Mouse (Mus musculus): ENCODE measurements around the gene AU018091. TPM values are rescaled to one million over a fixed set of nuclear protein-coding genes. Genes with fewer than 3 reads are reported as not detected.

Gene AU018091
- total RNA-seq (2014; rRNA removed): not detected in 2 replicates
- not detected in 2 replicates for polyA plus RNA-seq (2015; fragmentation: Nextera tagmentation; extraction: Ambion mirVana)

DNA sequence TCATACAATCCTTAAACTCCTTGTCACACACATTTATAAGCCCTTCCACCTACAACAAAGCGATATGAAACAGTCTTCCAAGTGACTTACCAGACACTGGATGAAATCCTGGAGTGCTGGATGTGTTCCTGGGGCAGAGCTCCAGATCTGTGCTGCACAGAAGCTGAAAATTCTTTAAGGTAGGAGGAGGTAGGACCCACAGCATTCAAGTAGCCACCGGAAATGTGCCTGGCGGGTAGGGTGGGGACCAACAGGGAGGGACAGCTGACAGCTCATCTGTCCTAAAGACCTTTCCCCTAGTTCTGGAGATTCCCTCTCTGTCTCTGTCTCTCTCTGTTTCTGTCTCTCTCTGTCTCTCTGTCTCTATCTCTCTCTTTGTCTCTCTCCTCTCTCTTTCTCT, at the start of gene AU018091:
Gene AU018091 (minus strand): TSS at position 279 of the 400 bp plus-strand sequence.
- Histone ChIP-seq H3K36me3 (ENCODE audit: insufficient read depth, low read length) (no peaks in the 10 kb centered on the region), H3K4me2 (ENCODE audit: low read depth, low read length) (no peak within 1 kb of the TSS), H3K4me3 (ENCODE audit: low read length) (no peak within 1 kb of the TSS), H3K9me3 (ENCODE audit: low read length) (no peaks in the 10 kb centered on the region; the same call in 1 of the 2 replicates), H3K27me3 (ENCODE audit: insufficient read depth, low read length) (no peaks in the 10 kb centered on the region), H3K9ac (replicated peaks; ENCODE audit: low read length) (no peak within 1 kb of the TSS), H3K27ac (no peak within 1 kb of the TSS), H3K4me1 (ENCODE audit: insufficient read depth, low read length) (no peaks in the 10 kb centered on the region)
- no peak for ATAC-seq
- no peak for DNase-seq (ENCODE audit: low spot score)
- WGBS: 85% methylated on average over 3 of the region's 3 CpGs
- TF ChIP-seq CTCF (IDR thresholded peaks at IDR 0.05; ENCODE audit: low read depth): no peak

DNA sequence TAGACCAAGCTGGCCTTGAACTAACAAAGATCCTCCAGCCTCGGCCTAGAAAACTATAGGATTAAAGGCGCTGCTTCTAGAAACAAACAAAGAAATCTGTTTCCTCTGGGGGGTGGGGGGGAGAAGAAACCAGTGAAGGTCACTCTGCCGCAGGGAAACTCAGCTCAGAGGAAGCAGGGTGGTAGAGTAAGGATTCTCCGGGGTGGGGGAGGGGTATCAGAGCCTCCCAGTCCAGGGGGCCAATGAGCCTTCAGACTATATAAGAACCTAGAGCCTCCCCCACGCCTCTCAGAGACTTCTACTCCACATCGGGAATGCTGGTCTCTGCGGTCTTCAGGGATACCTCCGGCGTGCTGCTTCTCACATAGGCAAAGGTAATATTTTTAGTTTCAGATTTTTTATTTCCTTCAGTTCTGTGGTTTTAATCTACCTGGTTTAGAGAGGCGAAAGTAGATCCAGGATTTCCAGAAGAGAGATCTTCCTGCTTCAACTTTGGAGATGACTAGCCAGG, 48.6 kb upstream of the AU018091 start:
- no peak for TF ChIP-seq CTCF (IDR thresholded peaks at IDR 0.05; ENCODE audit: low read depth)
- no peak overlapping the region for H3K27ac ChIP-seq
- DNase-seq (ENCODE audit: low spot score) (no peak), ATAC-seq (no peak)
- peaks cover 5% of the 10 kb centered on the region; the same call in 1 of the 2 replicates for H3K27me3 ChIP-seq (ENCODE audit: insufficient read depth, low read length)
- no peak overlapping the region for H3K9ac ChIP-seq (replicated peaks; ENCODE audit: low read length)
- H3K4me1 ChIP-seq (ENCODE audit: insufficient read depth, low read length): no peaks in the 10 kb centered on the region
- WGBS: 29% methylated on average over 10 of the region's 10 CpGs
- no peak overlapping the region for H3K4me2 ChIP-seq (ENCODE audit: low read depth, low read length)
- H3K36me3 ChIP-seq (ENCODE audit: insufficient read depth, low read length): no peaks in the 10 kb centered on the region
- H3K9me3 ChIP-seq (ENCODE audit: low read length): no peaks in the 10 kb centered on the region
- H3K4me3 ChIP-seq (ENCODE audit: low read length): no peak overlapping the region

DNA sequence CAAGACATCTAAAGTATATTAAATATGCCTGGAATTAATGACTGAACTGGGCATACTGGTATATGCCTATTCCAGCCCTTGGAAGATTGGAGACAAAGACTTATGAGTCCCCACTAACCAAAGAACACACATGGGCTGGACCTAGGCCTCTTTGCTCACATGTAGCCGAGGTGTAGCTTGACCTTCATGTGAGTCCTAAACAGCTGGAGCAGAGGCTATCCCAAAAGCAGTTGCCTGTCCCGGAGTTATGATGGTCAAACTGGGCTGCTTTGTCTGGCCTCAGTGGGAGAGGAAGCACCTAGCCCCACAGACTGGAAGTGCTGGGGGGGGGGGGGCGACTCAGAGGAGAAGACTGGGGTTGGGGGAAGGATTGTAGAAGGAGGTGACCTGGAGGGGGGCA, 47.3 kb upstream of the AU018091 start:
- ATAC-seq (no peak), DNase-seq (ENCODE audit: low spot score) (no peak)
- Histone ChIP-seq H3K9me3 (ENCODE audit: low read length) (no peaks in the 10 kb centered on the region), H3K4me3 (ENCODE audit: low read length) (no peak overlapping the region), H3K36me3 (ENCODE audit: insufficient read depth, low read length) (no peaks in the 10 kb centered on the region), H3K4me2 (ENCODE audit: low read depth, low read length) (no peak overlapping the region), H3K9ac (replicated peaks; ENCODE audit: low read length) (no peak overlapping the region), H3K4me1 (ENCODE audit: insufficient read depth, low read length) (no peaks in the 10 kb centered on the region), H3K27me3 (ENCODE audit: insufficient read depth, low read length) (peaks cover 5% of the 10 kb centered on the region; the same call in 1 of the 2 replicates), H3K27ac (no peak overlapping the region)
- TF ChIP-seq CTCF (IDR thresholded peaks at IDR 0.05; ENCODE audit: low read depth): no peak
- 65% methylated on average over 3 of the region's 3 CpGs for WGBS

DNA sequence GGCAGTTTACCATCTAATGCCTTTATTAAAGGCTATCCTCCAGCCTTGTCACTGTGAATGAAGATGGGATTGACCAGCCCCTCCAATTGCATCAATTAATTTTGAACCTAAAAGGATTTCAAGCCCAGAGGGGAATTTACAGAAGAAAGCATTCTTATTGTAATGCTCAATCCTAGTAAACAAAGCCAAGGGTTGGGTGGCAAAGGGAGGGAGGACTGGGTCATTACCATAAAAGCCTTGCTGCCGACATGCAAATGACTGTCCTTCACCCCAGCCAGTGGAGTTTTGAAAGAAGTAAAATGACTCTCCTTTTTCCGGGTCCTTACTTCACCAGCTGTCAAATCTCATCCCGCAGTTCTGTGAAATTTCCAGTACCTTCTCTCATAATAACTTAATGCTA, 44.6 kb upstream of the AU018091 start:
- WGBS: 18% methylated on average over 3 of the region's 3 CpGs

DNA sequence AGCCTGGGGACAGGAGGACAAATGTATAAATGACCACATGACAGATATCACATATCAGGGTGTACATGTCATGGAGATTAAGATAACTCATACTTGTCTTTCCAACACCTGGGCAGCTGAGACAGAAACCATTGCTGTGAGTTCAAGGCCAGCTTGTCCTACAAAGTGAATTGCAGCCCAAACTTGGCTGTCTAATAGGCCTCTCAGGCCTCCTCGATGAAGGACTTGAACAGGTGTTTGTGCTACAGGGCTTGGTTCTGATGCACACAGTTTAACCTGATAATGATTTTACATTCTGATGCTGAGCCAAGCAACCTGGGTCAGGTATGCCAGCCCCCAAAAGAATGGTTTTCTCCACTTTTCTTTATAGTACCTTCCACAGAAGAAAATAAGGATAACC, 44.2 kb upstream of the AU018091 start:
- Histone ChIP-seq H3K27me3 (ENCODE audit: insufficient read depth, low read length) (no peaks in the 10 kb centered on the region), H3K27ac (no peak overlapping the region), H3K4me2 (ENCODE audit: low read depth, low read length) (no peak overlapping the region), H3K9ac (replicated peaks; ENCODE audit: low read length) (no peak overlapping the region), H3K36me3 (ENCODE audit: insufficient read depth, low read length) (no peaks in the 10 kb centered on the region), H3K4me3 (ENCODE audit: low read length) (no peak overlapping the region), H3K9me3 (ENCODE audit: low read length) (no peaks in the 10 kb centered on the region), H3K4me1 (ENCODE audit: insufficient read depth, low read length) (no peaks in the 10 kb centered on the region)
- no peak for ATAC-seq
- no peak for TF ChIP-seq CTCF (IDR thresholded peaks at IDR 0.05; ENCODE audit: low read depth)
- WGBS: 52% methylated on average over 1 of the region's 1 CpGs
- no peak for DNase-seq (ENCODE audit: low spot score)

More for the DNA sequence above, 44.6 kb upstream of the AU018091 start:
- Histone ChIP-seq H3K27ac (no peak overlapping the region), H3K9me3 (ENCODE audit: low read length) (no peaks in the 10 kb centered on the region), H3K27me3 (ENCODE audit: insufficient read depth, low read length) (no peaks in the 10 kb centered on the region), H3K4me1 (ENCODE audit: insufficient read depth, low read length) (no peaks in the 10 kb centered on the region), H3K4me3 (ENCODE audit: low read length) (no peak overlapping the region), H3K36me3 (ENCODE audit: insufficient read depth, low read length) (no peaks in the 10 kb centered on the region), H3K9ac (replicated peaks; ENCODE audit: low read length) (no peak overlapping the region), H3K4me2 (ENCODE audit: low read depth, low read length) (no peak overlapping the region)
- no peak for DNase-seq (ENCODE audit: low spot score)
- no peak for ATAC-seq
- no peak for TF ChIP-seq CTCF (IDR thresholded peaks at IDR 0.05; ENCODE audit: low read depth)

DNA sequence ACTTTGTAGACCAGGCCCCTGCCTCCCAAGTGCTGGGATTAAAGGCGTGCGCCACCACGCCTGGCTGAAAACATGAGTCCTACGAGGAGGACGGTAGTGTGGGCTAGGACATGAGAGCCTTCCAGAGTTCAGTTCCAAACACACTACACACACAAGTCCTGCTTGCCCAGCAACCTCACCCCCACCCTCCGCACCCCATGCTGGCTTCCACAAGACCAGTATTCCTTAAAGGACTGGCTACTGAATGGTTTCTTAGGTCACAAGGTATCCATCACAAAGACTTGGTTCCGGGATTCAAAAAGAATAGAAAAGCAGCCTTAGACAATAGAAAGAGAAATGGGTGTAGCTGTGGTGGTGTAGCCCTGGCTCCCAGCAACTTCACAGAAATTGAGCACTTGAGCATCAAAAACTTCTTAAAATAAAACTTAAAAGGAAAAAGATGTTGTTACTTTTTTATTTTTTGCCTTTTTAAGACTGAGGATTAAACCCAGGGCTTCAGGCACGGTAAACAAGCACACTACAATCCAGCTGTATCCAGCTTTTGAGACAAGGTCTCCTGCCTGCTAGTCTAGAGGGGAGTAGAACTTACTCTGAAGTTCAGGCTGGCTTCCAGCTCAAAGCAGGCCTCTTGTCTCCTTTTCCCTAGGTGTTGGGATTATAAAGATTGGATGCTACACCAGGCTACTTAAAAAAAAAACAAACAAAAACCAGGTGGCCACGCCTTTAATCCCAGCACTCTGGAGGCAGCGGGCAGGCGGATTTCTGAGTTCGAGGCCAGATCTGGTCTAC, 43.2 kb upstream of the AU018091 start:
- 49% methylated on average over 12 of the region's 12 CpGs for WGBS
- TF ChIP-seq CTCF (IDR thresholded peaks at IDR 0.05; ENCODE audit: low read depth): no peak
- DNase-seq (ENCODE audit: low spot score) (no peak), ATAC-seq (no peak)
- H3K9me3 ChIP-seq (ENCODE audit: low read length): no peaks in the 10 kb centered on the region
- H3K4me3 ChIP-seq (ENCODE audit: low read length): no peak overlapping the region
- no peak overlapping the region for H3K9ac ChIP-seq (replicated peaks; ENCODE audit: low read length)
- no peaks in the 10 kb centered on the region for H3K27me3 ChIP-seq (ENCODE audit: insufficient read depth, low read length)
- no peak overlapping the region for H3K27ac ChIP-seq
- H3K4me2 ChIP-seq (ENCODE audit: low read depth, low read length): no peak overlapping the region
- no peaks in the 10 kb centered on the region for H3K4me1 ChIP-seq (ENCODE audit: insufficient read depth, low read length)
- H3K36me3 ChIP-seq (ENCODE audit: insufficient read depth, low read length): no peaks in the 10 kb centered on the region

DNA sequence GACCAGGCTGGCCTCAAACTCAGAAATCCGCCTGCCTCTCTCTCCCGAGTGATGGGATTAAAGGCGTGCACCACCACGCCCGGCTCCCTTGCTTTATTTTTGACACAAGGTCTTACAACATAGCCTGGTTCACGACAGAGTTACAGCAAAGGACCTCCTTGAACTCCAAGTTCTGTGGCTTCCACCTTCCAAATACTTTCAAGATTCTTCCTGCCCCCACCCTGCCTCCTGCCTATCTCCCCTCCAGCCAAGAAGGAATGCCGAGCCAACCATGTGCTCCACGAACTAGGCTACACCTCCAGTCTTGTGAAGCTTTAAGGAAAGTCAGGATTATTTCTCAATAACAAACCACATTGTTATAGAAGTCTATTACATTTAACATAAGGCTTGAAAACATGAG, 42.5 kb upstream of the AU018091 start:
- Histone ChIP-seq H3K4me2 (ENCODE audit: low read depth, low read length) (no peak overlapping the region), H3K4me3 (ENCODE audit: low read length) (no peak overlapping the region), H3K27ac (no peak overlapping the region), H3K9me3 (ENCODE audit: low read length) (no peaks in the 10 kb centered on the region), H3K36me3 (ENCODE audit: insufficient read depth, low read length) (no peaks in the 10 kb centered on the region), H3K4me1 (ENCODE audit: insufficient read depth, low read length) (no peaks in the 10 kb centered on the region), H3K9ac (replicated peaks; ENCODE audit: low read length) (no peak overlapping the region), H3K27me3 (ENCODE audit: insufficient read depth, low read length) (no peaks in the 10 kb centered on the region)
- WGBS: 70% methylated on average over 8 of the region's 8 CpGs
- TF ChIP-seq CTCF (IDR thresholded peaks at IDR 0.05; ENCODE audit: low read depth): no peak
- DNase-seq (ENCODE audit: low spot score): no peak
- ATAC-seq: no peak

Data from hindbrain, postnatal 0 days (tissue).